Mouse (Mus musculus): ENCODE results near the gene Slc22a22.
"Not testable (repeated sequence)": the region's sequence is repeated elsewhere in the genome, so short reads cannot be mapped to it uniquely, and the experiment has no call there.

Slc22a22 gene

GRCm38 (mm10) chr15:57380381-57380780, 97.0 kb downstream of the Slc22a22 start:
- no peak for DNase-seq (ENCODE audit: low spot score in 2 of 2)

- DNase-seq (ENCODE audit: low spot score in 2 of 2): no peak
Measured at GRCm38 (mm10) chr15:57366446-57366845, 111.0 kb downstream of the Slc22a22 start.

- DNase-seq (ENCODE audit: low spot score in 2 of 2): no peak
Measured at GRCm38 (mm10) chr15:57355278-57355677, 122.1 kb downstream of the Slc22a22 start.

GRCm38 (mm10) chr15:57340499-57340898, 136.9 kb downstream of the Slc22a22 start:
- DNase-seq (ENCODE audit: low spot score in 2 of 2): no peak

- no peak for DNase-seq (ENCODE audit: low spot score in 2 of 2)
Measured at GRCm38 (mm10) chr15:57331326-57331725, 146.1 kb downstream of the Slc22a22 start.

GRCm38 (mm10) chr15:57318001-57318400, 159.4 kb downstream of the Slc22a22 start:
- DNase-seq (ENCODE audit: low spot score in 2 of 2): no peak

GRCm38 (mm10) chr15:57316486-57316885, 160.9 kb downstream of the Slc22a22 start:
- DNase-seq (ENCODE audit: low spot score in 2 of 2): no peak

GRCm38 (mm10) chr15:57302710-57303109, 174.7 kb downstream of the Slc22a22 start:
- DNase-seq (ENCODE audit: low spot score in 2 of 2): no peak

GRCm38 (mm10) chr15:57278505-57278904, 198.9 kb downstream of the Slc22a22 start:
- DNase-seq (ENCODE audit: low spot score in 2 of 2): no peak

- DNase-seq (ENCODE audit: low spot score in 2 of 2): no peak
Measured at GRCm38 (mm10) chr15:57276411-57276810, 201.0 kb downstream of the Slc22a22 start.

- not testable (repeated sequence) for DNase-seq (ENCODE audit: low spot score in 2 of 2)
Measured at GRCm38 (mm10) chr15:57240061-57240460, 237.4 kb downstream of the Slc22a22 start.

GRCm38 (mm10) chr15:57230439-57230838, 247.0 kb downstream of the Slc22a22 start:
- no peak for DNase-seq (ENCODE audit: low spot score in 2 of 2)

- no peak for DNase-seq (ENCODE audit: low spot score in 2 of 2)
Measured at GRCm38 (mm10) chr15:57205315-57205714, 272.1 kb downstream of the Slc22a22 start.

- DNase-seq (ENCODE audit: low spot score in 2 of 2): no peak
Measured at GRCm38 (mm10) chr15:57204444-57204930, 272.9 kb downstream of the Slc22a22 start.

All from cerebellum, postnatal 4 days (tissue).